Mouse (Mus musculus) C3H10T1/2 (cell line): ENCODE data around the gene Uhmk1. TPM values are rescaled to one million over a fixed set of nuclear protein-coding genes. Genes with fewer than 3 reads are reported as not detected.

Experiments used
- polyA plus RNA-seq, 2 experiments: library from polyadenylated mRNA; unstranded; fragments of >200 nt; fragmentation: generic; extraction: Trizol; gene quantifications; one replicate each; pipeline ENCODE4 v1.2.1; 2012; ENCODE audit warnings: missing spikeins in 2 of 2

Uhmk1 gene
- polyA plus RNA-seq: 1 to 10 TPM in 1 of 2 experiments, under 1 TPM in 1; 0.48 to 3.3 TPM

GRCm38 (mm10) chr1:170214757-170215522 lies at the start of gene Uhmk1:
TSS of gene Uhmk1 (minus strand) at chr1:170215397.

GRCm38 (mm10) chr1:170232688-170233087 lies 17.5 kb upstream of the Uhmk1 start, which contains the start of gene Sh2d1b2:
TSS of gene Sh2d1b2 (plus strand) at chr1:170232749.

GRCm38 (mm10) chr1:170174814-170175332 lies 40.3 kb downstream of the Uhmk1 start, which contains the start of gene Uap1:
TSS of gene Uap1 (minus strand) at chr1:170174957.

Other genes with a start within 250 kb of the Uhmk1 start
- gene Hsd17b7, start 246.2 kb downstream of the Uhmk1 start, polyA plus RNA-seq: 1 to 10 TPM in 1 of 2 experiments, under 1 TPM in 1; 0.89 to 4.4 TPM
- gene Ddr2, start 104.6 kb downstream of the Uhmk1 start, polyA plus RNA-seq: 10 to 100 TPM in 1 of 2 experiments, 1 to 10 TPM in 1; 2.1 to 30.3 TPM
- 10 to 100 TPM in 1 of 2 experiments, 1 to 10 TPM in 1; 5.9 to 13.4 TPM for gene Uap1, start 40.4 kb downstream of the Uhmk1 start, polyA plus RNA-seq
- gene Sh2d1b2, start 17.4 kb upstream of the Uhmk1 start, polyA plus RNA-seq: under 1 TPM; 0.01 TPM
- under 1 TPM; 0.01 to 0.20 TPM for gene Sh2d1b1, start 61.9 kb upstream of the Uhmk1 start, polyA plus RNA-seq
- gene Gm7694, start 90.9 kb upstream of the Uhmk1 start, polyA plus RNA-seq: under 1 TPM; 0.01 to 0.05 TPM
- gene Spata46, start 93.4 kb upstream of the Uhmk1 start, polyA plus RNA-seq: not detected